8 mouse cellular contexts compared by ENCODE assay signal in genomic region chr12:113222748-113223147, GRCm38 (mm10). TPM values are rescaled to one million over a fixed set of nuclear protein-coding genes. Genes with fewer than 3 reads are reported as not detected.
A peak's percentile ranks its signal among the peaks of the same experiment; 100 is the strongest.
DNase-seq lines count a peak whose midpoint lies in the region; ATAC-seq and TF ChIP-seq lines count a peak whose summit lies in the region.

No protein-coding gene starts in this region.

- peak; percentile 13 for ATAC-seq in liver, embryonic 11.5 days (replicated peaks; ENCODE audit: low FRiP score)
- peak; percentile 68 for ATAC-seq in midbrain, postnatal 0 days (ENCODE audit: low FRiP score)
- peak; percentile 33; the same call in 1 of the 2 replicates for ATAC-seq in stomach, embryonic 14.5 days (ENCODE audit: insufficient number of reproducible peaks, insufficient read depth, low FRiP score, low read depth)

- no peaks in the 10 kb centered on the region for H3K36me3 ChIP-seq in heart, embryonic 10.5 days
- H3K36me3 ChIP-seq in kidney, adult 2 months (ENCODE audit: control insufficient read depth, insufficient read depth, low read length), result no peaks in the 10 kb centered on the region
- H3K36me3 ChIP-seq in liver, embryonic 11.5 days (ENCODE audit: control insufficient read depth, insufficient read depth, low read length), result no peaks in the 10 kb centered on the region
- H3K36me3 ChIP-seq in midbrain, postnatal 0 days (ENCODE audit: insufficient read depth, low read length), result no peaks in the 10 kb centered on the region
- H3K36me3 ChIP-seq in stomach, embryonic 14.5 days (ENCODE audit: control insufficient read depth, insufficient read depth, low read length), result no peaks in the 10 kb centered on the region

- DNase-seq in heart, adult 11 months, result peak; percentile 92
- no peak for DNase-seq in heart, embryonic 10.5 days (ENCODE audit: low spot score)
- DNase-seq in cerebellum, postnatal 25 days, result peak; percentile 23 to 56
- peak; percentile 34 for DNase-seq in gastrocnemius, postnatal 25 days
- peak; percentile 57 for DNase-seq in kidney, adult 2 months
- DNase-seq in liver, embryonic 11.5 days (ENCODE audit: low spot score), result peak; percentile 50
- peak; percentile 62 for DNase-seq in midbrain, postnatal 0 days (ENCODE audit: low spot score)

- no peak overlapping the region for H3K27ac ChIP-seq in heart, embryonic 10.5 days
- no peak overlapping the region for H3K27ac ChIP-seq in kidney, adult 2 months (ENCODE audit: insufficient read depth, low read depth, low read length)
- H3K27ac ChIP-seq in liver, embryonic 11.5 days (ENCODE audit: low read depth, low read length), result no peak overlapping the region
- no peak overlapping the region for H3K27ac ChIP-seq in midbrain, postnatal 0 days (ENCODE audit: low read depth, low read length)
- H3K27ac ChIP-seq in stomach, embryonic 14.5 days (ENCODE audit: low read length), result no peak overlapping the region

- no peak for TF ChIP-seq POLR2A in kidney, adult 2 months (IDR thresholded peaks at IDR 0.05; ENCODE audit: low read depth, low read length)

- 26% methylated on average over 6 of the region's 6 CpGs for WGBS in heart, embryonic 10.5 days
- 17% methylated on average over 6 of the region's 6 CpGs for WGBS in kidney, adult 2 months
- WGBS in liver, embryonic 11.5 days, result 28% methylated on average over 6 of the region's 6 CpGs
- WGBS in midbrain, postnatal 0 days, result 39% methylated on average over 6 of the region's 6 CpGs
- 23% methylated on average over 6 of the region's 6 CpGs for WGBS in stomach, embryonic 14.5 days

- H3K9ac ChIP-seq in liver, embryonic 11.5 days (ENCODE audit: low read depth, low read length), result no peak overlapping the region
- no peak overlapping the region for H3K9ac ChIP-seq in midbrain, postnatal 0 days (replicated peaks; ENCODE audit: low read length, poor library complexity, severe bottlenecking)
- H3K9ac ChIP-seq in stomach, embryonic 14.5 days (replicated peaks; ENCODE audit: low read depth, low read length), result no peak overlapping the region

- no peaks in the 10 kb centered on the region for H3K27me3 ChIP-seq in heart, embryonic 10.5 days (ENCODE audit: insufficient read depth, poor library complexity, severe bottlenecking)
- no peaks in the 10 kb centered on the region for H3K27me3 ChIP-seq in kidney, adult 2 months (replicated peaks; ENCODE audit: control insufficient read depth, insufficient read depth, low read length)
- no peaks in the 10 kb centered on the region for H3K27me3 ChIP-seq in liver, embryonic 11.5 days (replicated peaks; ENCODE audit: control insufficient read depth, insufficient read depth, low read length)
- H3K27me3 ChIP-seq in midbrain, postnatal 0 days (ENCODE audit: insufficient read depth, low read length), result no peaks in the 10 kb centered on the region
- H3K27me3 ChIP-seq in stomach, embryonic 14.5 days (ENCODE audit: control insufficient read depth, insufficient read depth, low read length), result no peaks in the 10 kb centered on the region

- no peak overlapping the region for H3K4me3 ChIP-seq in heart, embryonic 10.5 days
- no peak overlapping the region for H3K4me3 ChIP-seq in kidney, adult 2 months (ENCODE audit: insufficient read depth, low read depth, low read length)
- H3K4me3 ChIP-seq in liver, embryonic 11.5 days (ENCODE audit: low read depth, low read length), result no peak overlapping the region
- H3K4me3 ChIP-seq in midbrain, postnatal 0 days (ENCODE audit: low read depth, low read length), result no peak overlapping the region
- H3K4me3 ChIP-seq in stomach, embryonic 14.5 days (ENCODE audit: low read depth, low read length), result no peak overlapping the region

- peaks cover 2% of the 10 kb centered on the region; the same call in 1 of the 2 replicates for H3K9me3 ChIP-seq in heart, embryonic 10.5 days
- no peaks in the 10 kb centered on the region for H3K9me3 ChIP-seq in liver, embryonic 11.5 days (ENCODE audit: control insufficient read depth, low read length)
- H3K9me3 ChIP-seq in midbrain, postnatal 0 days (ENCODE audit: low read length), result no peaks in the 10 kb centered on the region
- H3K9me3 ChIP-seq in stomach, embryonic 14.5 days (ENCODE audit: control insufficient read depth, low read depth, low read length), result no peaks in the 10 kb centered on the region

- H3K4me2 ChIP-seq in liver, embryonic 11.5 days, result no peak overlapping the region
- H3K4me2 ChIP-seq in midbrain, postnatal 0 days (ENCODE audit: low read depth, low read length, poor library complexity, severe bottlenecking), result no peak overlapping the region
- no peak overlapping the region for H3K4me2 ChIP-seq in stomach, embryonic 14.5 days (replicated peaks; ENCODE audit: low read depth, low read length)

- no peaks in the 10 kb centered on the region for H3K4me1 ChIP-seq in heart, embryonic 10.5 days
- H3K4me1 ChIP-seq in kidney, adult 2 months (ENCODE audit: control insufficient read depth, insufficient read depth, low read length), result no peaks in the 10 kb centered on the region
- no peaks in the 10 kb centered on the region; the same call in 1 of the 2 replicates for H3K4me1 ChIP-seq in liver, embryonic 11.5 days (replicated peaks; ENCODE audit: control insufficient read depth, insufficient read depth, low read length)
- H3K4me1 ChIP-seq in midbrain, postnatal 0 days (ENCODE audit: insufficient read depth, low read length), result no peaks in the 10 kb centered on the region
- no peaks in the 10 kb centered on the region for H3K4me1 ChIP-seq in stomach, embryonic 14.5 days (ENCODE audit: control insufficient read depth, insufficient read depth, low read length)

- peak; percentile 70 for TF ChIP-seq CTCF in kidney, adult 2 months (conservative IDR thresholded peaks at IDR 0.05; ENCODE audit: insufficient read depth, insufficient read length, low read depth, low read length)
- TF ChIP-seq CTCF in midbrain, postnatal 0 days (IDR thresholded peaks at IDR 0.05), result peak; percentile 70

RNA-seq across cellular contexts. Expression of gene Tmem121, which starts 37.0 kb away (rescaled TPM):
- polyA plus RNA-seq in heart, embryonic 10.5 days (2016; fragmentation: Nextera tagmentation; extraction: Ambion mirVana), result 2.6 and 6.1 TPM in 2 replicates
- total RNA-seq in gastrocnemius, postnatal 25 days (2021), result under 1 TPM; 0.33 to 0.46 TPM
- polyA plus RNA-seq in kidney, adult 2 months (2012; rRNA removed), result 0.27 and 0.41 TPM in 2 replicates
- 1.1 and 2.0 TPM in 2 replicates for polyA plus RNA-seq in liver, embryonic 11.5 days (2014; fragmentation: Nextera tagmentation; extraction: Ambion mirVana)
- total RNA-seq in midbrain, postnatal 0 days (2014; rRNA removed), result 80.8 and 89.1 TPM in 2 replicates
- 63.6 and 67.5 TPM in 2 replicates for polyA plus RNA-seq in midbrain, postnatal 0 days (2015; fragmentation: Nextera tagmentation; extraction: Ambion mirVana)
- 6.3 and 7.2 TPM in 2 replicates for polyA plus RNA-seq in stomach, embryonic 14.5 days (2014; fragmentation: Nextera tagmentation; extraction: Ambion mirVana)

Comparison
In these comparisons a context has a peak if more than half of its experiments do, and no peak if none do; other contexts are left out.
1. ATAC-seq: peak in every context shown above with its lines; median percentile 68 in midbrain, postnatal 0 days; 33 in stomach, embryonic 14.5 days; 13 in liver, embryonic 11.5 days.